Mouse (Mus musculus) fibroblast of lung, adult 2 months (primary cell): ENCODE data around the gene Ddx46.
A peak's percentile ranks its signal among the peaks of the same experiment; 100 is the strongest.

Experiments
- DNase-seq: peaks from one replicate; pipeline ENCODE4 v3.0.0-alpha.2; 2011; ENCODE audit warnings: low read depth

The Ddx46 gene

DNA sequence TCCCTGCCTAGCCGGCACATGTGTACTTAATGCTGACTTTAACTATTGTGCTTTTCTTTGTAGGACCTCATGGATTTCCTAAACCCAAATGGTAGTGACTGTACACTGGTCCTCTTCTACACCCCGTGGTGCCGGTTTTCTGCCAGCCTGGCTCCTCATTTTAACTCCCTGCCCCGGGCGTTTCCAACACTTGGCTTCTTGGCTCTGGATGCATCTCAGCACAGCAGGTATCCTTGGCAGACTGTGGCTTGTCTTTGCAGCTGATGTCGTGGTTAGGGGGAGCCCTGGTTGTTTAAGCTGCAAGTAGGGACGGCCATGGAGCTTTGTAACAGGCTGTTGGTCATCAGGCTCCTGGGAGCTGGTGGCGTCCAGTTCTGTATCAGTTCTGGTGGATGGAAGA lies 86.7 kb downstream of the Ddx46 start:
- no peak for DNase-seq

DNA sequence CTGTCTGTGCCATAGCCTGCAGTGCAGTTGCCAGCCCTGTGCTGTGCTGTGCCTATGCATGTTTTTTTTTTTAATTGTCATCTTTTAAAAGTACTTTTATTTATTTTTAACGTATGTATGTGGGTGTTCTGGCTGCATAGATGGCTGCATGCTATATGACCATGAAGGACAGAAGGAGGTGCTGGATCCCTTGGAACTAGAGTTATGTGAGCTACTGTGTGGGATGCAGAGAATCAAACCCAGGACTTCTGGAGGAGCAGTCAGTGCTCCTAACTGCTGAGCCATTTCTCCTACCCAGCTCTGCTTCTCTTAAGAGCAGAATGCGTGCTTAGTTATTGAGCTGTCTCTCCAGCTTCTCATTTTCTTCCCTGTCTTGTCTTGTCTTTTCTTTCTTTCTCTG lies 87.2 kb downstream of the Ddx46 start:
- no peak for DNase-seq

- DNase-seq, result no peak
These were observed 91.8 kb downstream of the Ddx46 start for GRCm38 (mm10) chr13:55726598-55727119.

GRCm38 (mm10) chr13:55727120-55727838 lies 92.5 kb downstream of the Ddx46 start, which contains the start of gene Pcbd2:
Gene Pcbd2 (plus strand): TSS chr13:55727368.
- DNase-seq, result peak; percentile 27

DNA sequence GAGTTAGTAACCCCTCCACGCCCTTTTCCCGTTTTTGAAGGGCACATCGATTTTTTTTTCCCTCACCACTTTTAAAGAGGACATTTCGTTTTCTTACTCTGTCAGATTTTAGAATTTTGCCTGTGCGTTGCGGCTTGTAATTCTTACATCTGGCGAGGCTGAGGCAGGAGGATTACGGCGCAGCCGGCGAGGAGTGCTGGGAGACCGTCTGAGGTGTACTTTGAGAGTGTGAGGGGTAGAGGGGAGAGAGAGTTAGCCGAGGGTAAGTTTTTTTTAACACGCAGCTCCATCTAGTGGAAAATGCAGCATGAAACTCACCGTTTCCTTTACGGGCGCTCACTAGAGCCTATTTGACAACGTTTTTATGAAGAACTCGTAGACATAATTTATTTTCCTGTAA lies 93.0 kb downstream of the Ddx46 start:
- peak; percentile 63 for DNase-seq

DNA sequence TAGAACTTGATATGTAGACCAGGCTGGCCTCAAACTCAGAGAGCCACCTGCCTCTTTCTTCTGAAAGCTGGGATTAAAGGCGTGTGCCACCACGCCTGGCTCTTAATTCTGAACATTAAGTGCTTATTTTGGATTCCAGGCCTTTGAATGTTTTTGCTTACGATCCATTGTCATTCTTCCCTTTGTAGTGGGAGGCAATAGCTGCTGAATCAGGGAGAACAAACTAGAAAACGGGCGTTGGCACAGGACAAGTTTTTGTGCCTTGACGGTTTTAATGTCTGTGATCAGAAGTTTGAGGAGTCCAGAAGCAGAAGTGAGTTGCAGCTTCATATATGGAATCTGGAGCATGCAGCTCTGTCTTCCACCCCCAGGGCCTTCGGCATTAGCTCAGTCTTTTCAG lies 95.9 kb downstream of the Ddx46 start:
- no peak for DNase-seq
